Mouse (Mus musculus): ENCODE results near the gene Gpr27. TPM values are rescaled to one million over a fixed set of nuclear protein-coding genes. Genes with fewer than 3 reads are reported as not detected.

Gpr27 gene
- polyA plus RNA-seq (2012; rRNA removed): 20.3 and 37.2 TPM in 2 replicates

DNA sequence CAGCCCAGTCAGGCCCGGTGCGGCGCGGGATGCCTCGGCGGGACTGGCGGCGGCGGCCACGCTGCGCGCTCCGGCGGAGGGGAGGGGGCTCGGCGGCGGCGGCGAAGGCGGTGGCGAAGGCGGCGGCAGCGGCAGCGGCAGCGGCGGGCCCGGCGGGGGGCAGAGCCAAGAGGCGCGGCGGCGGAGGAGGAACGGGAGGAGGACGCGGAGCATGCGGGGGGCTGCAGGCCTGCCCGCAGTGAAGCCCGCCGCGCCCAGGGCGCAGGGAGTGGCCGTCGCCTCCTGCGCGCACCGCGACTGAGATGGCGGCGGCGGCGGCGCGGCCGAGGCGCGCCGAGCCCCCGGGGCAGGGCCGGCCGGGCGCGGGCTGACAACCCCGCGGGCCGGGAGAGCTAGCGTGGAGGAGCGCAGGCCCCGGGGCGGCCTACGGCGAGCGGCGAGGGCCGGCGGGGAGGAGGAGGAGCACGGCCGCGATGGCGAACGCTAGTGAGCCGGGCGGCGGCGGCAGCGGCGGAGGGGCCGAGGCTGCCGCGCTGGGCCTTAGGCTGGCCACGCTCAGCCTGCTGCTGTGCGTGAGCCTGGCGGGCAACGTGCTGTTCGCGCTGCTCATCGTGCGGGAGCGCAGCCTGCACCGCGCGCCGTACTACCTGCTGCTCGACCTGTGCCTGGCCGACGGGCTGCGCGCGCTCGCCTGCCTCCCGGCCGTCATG, at the start of gene Gpr27:
Gene Gpr27, plus strand, starts transcription at position 474 of the 710 bp plus-strand sequence.

DNA sequence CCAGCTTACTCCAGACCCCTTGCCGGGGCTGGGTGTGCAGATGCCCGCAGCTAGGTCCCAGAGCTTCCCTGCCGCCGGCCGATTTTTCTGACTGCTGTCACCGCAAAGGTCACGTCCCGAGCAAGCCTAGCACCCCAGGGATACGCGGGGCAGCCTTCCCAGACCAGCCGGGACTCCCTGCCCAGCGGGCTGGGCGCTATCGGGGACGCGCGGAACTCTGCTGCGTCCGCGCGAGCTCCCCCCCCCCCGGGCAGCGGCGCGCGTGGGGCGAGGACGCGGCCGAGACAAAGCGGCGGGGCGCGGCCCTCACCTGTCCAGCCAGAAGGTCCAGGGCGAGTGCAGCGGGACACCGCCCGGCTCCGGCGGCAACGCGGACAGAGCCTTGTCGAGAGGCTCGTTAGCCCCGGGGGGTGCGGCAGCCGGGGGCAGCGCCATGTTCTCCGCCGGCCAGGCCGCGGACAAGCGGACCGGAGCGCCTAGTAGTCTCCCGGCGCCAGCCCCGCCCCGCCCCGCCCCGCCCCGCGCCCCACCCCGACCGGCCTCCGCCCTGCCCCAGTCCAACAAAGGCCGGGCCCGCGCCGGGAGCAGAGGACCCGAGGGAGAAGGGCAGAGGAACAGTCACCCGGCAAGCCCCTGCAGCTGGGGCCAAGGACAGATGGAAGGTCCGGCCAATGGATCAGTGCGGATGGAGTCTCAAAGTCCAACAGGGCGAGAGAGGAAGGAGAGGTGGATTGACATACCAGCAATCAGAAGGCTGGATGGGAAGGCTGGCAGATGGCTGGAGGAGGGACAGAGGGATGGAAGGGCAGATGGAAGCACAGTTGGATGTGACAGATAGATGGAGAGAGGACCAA, 25.9 kb upstream of the Gpr27 start, which contains the start of the genes Eif4e3 and Gm20696:
Gene Eif4e3, minus strand, starts transcription at position 454 of the 854 bp plus-strand sequence.
Gene Gm20696, minus strand, starts transcription at position 480 of the 854 bp plus-strand sequence.

DNA sequence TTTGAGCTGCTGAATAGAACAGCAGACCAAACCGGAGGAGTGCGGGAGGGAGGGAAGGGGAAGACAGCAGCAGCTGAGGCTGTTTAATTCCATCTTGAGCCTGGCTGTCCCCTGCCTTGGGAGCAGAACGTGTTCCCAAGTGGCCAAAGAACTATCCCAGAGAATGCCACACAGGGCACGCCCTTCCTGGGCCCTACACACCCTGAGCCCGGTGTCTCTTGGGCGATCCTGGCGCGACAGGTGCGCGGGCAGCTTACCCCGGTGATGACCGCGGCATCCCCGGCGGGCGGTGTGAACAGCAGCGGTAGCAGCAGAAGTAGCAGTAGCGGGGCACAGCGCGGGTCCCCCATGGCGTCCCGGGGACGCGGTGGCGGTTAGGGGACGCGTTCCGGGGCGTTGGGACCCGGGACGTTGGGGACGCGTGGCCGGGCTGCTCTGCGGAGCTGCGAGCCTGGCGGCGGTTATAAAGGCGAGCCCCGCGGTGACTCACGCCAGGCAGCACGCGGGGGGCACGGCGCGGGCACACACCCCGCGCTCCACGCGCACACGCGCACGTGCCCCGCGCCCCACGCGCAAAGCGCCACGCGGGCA, 33.6 kb downstream of the Gpr27 start, which contains the start of gene Prok2:
Gene Prok2, minus strand, starts transcription at position 422 of the 591 bp plus-strand sequence.

Other genes with a start within 250 kb of the Gpr27 start
- 87.5 and 92.4 TPM in 2 replicates for gene Foxp1, start 170.0 kb upstream of the Gpr27 start, polyA plus RNA-seq (2012; rRNA removed)
- gene Eif4e3, start 25.9 kb upstream of the Gpr27 start, polyA plus RNA-seq (2012; rRNA removed): 6.3 and 9.2 TPM in 2 replicates
- gene Gm20696, start 25.9 kb upstream of the Gpr27 start, polyA plus RNA-seq (2012; rRNA removed): 0.61 and 1.1 TPM in 2 replicates
- gene Prok2, start 33.7 kb downstream of the Gpr27 start, polyA plus RNA-seq (2012; rRNA removed): 0.21 and 0.68 TPM in 2 replicates

Data from ovary, adult 2 months (tissue).